Mouse (Mus musculus): ENCODE data around the gene Pde4b. TPM values are rescaled to one million over a fixed set of nuclear protein-coding genes. Genes with fewer than 3 reads are reported as not detected.

Gene Pde4b
- polyA plus RNA-seq, 1 experiment: 7.5 TPM

GRCm38 (mm10) chr4:102576109-102576508 lies 488.8 kb downstream of the Pde4b start:
- Histone ChIP-seq H3K27ac (ENCODE audit: control insufficient read depth, insufficient read depth, low read depth, low read length) (no peak overlapping the region), H3K36me3 (ENCODE audit: control insufficient read depth, insufficient read depth, low read length) (no peaks in the 10 kb centered on the region), H3K4me3 (ENCODE audit: control insufficient read depth, low read depth, low read length) (no peak overlapping the region), H3K4me1 (ENCODE audit: control insufficient read depth, insufficient read depth, low read length) (no peaks in the 10 kb centered on the region), H3K27me3 (ENCODE audit: control insufficient read depth, insufficient read depth, low read length) (no peaks in the 10 kb centered on the region)
- TF ChIP-seq CTCF (IDR thresholded peaks at IDR 0.05; ENCODE audit: control insufficient read depth, insufficient read depth, insufficient replicate concordance, low read depth, low read length) (no peak), POLR2A (IDR thresholded peaks at IDR 0.05; ENCODE audit: control insufficient read depth, low read depth, low read length) (no peak)

- Histone ChIP-seq H3K27me3 (ENCODE audit: control insufficient read depth, insufficient read depth, low read length) (no peaks in the 10 kb centered on the region), H3K4me1 (ENCODE audit: control insufficient read depth, insufficient read depth, low read length) (no peaks in the 10 kb centered on the region), H3K4me3 (ENCODE audit: control insufficient read depth, low read depth, low read length) (no peak overlapping the region), H3K36me3 (ENCODE audit: control insufficient read depth, insufficient read depth, low read length) (no peaks in the 10 kb centered on the region), H3K27ac (ENCODE audit: control insufficient read depth, insufficient read depth, low read depth, low read length) (peak overlapping the region; percentile 55)
- TF ChIP-seq CTCF (IDR thresholded peaks at IDR 0.05; ENCODE audit: control insufficient read depth, insufficient read depth, insufficient replicate concordance, low read depth, low read length) (no peak), POLR2A (IDR thresholded peaks at IDR 0.05; ENCODE audit: control insufficient read depth, low read depth, low read length) (no peak)
Observed at GRCm38 (mm10) chr4:102577636-102578035, 490.3 kb downstream of the Pde4b start.

GRCm38 (mm10) chr4:102579051-102579450 lies 491.7 kb downstream of the Pde4b start:
- H3K36me3 ChIP-seq (ENCODE audit: control insufficient read depth, insufficient read depth, low read length): no peaks in the 10 kb centered on the region
- no peaks in the 10 kb centered on the region for H3K27me3 ChIP-seq (ENCODE audit: control insufficient read depth, insufficient read depth, low read length)
- H3K4me1 ChIP-seq (ENCODE audit: control insufficient read depth, insufficient read depth, low read length): no peaks in the 10 kb centered on the region
- no peak overlapping the region for H3K4me3 ChIP-seq (ENCODE audit: control insufficient read depth, low read depth, low read length)
- H3K27ac ChIP-seq (ENCODE audit: control insufficient read depth, insufficient read depth, low read depth, low read length): no peak overlapping the region
- no peak for TF ChIP-seq POLR2A (IDR thresholded peaks at IDR 0.05; ENCODE audit: control insufficient read depth, low read depth, low read length)
- TF ChIP-seq CTCF (IDR thresholded peaks at IDR 0.05; ENCODE audit: control insufficient read depth, insufficient read depth, insufficient replicate concordance, low read depth, low read length): no peak

GRCm38 (mm10) chr4:102579746-102580145 lies 492.4 kb downstream of the Pde4b start:
- no peak for TF ChIP-seq POLR2A (IDR thresholded peaks at IDR 0.05; ENCODE audit: control insufficient read depth, low read depth, low read length)
- H3K4me1 ChIP-seq (ENCODE audit: control insufficient read depth, insufficient read depth, low read length): no peaks in the 10 kb centered on the region
- H3K27me3 ChIP-seq (ENCODE audit: control insufficient read depth, insufficient read depth, low read length): no peaks in the 10 kb centered on the region
- no peaks in the 10 kb centered on the region for H3K36me3 ChIP-seq (ENCODE audit: control insufficient read depth, insufficient read depth, low read length)
- no peak overlapping the region for H3K27ac ChIP-seq (ENCODE audit: control insufficient read depth, insufficient read depth, low read depth, low read length)
- H3K4me3 ChIP-seq (ENCODE audit: control insufficient read depth, low read depth, low read length): no peak overlapping the region

DNA sequence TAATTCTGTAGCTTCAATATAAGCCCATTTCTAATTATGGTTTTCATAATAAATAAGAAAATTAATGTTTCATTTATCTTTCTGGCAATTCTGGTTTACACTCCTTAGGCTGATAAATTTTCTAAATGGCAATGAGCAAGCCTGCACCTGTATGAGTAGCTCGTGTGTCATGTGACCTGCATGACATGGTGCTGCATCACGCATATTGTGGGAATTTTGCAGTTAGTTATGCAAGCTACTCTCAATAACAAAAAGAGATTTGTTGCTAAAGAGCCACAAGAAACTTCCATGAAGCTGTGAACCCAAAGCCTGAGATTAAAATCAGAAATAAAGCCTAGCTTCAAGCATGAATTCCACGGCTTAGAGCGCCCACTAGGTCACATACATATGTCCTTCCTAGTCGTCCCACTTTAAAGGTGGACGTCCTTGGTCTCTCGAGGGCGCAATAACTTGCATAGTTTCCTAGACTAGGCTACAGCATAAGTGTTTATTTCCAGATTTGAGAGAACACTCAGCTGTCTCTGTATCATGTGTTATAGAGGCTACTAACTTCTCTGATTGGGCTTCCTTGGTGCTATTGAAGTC lies 494.9 kb downstream of the Pde4b start:
- Histone ChIP-seq H3K4me1 (ENCODE audit: control insufficient read depth, insufficient read depth, low read length) (no peaks in the 10 kb centered on the region; the same call in 1 of the 2 replicates), H3K27ac (ENCODE audit: control insufficient read depth, insufficient read depth, low read depth, low read length) (no peak overlapping the region), H3K27me3 (ENCODE audit: control insufficient read depth, insufficient read depth, low read length) (no peaks in the 10 kb centered on the region), H3K4me3 (ENCODE audit: control insufficient read depth, low read depth, low read length) (no peak overlapping the region), H3K36me3 (ENCODE audit: control insufficient read depth, insufficient read depth, low read length) (no peaks in the 10 kb centered on the region)
- no peak for TF ChIP-seq POLR2A (IDR thresholded peaks at IDR 0.05; ENCODE audit: control insufficient read depth, low read depth, low read length)

DNA sequence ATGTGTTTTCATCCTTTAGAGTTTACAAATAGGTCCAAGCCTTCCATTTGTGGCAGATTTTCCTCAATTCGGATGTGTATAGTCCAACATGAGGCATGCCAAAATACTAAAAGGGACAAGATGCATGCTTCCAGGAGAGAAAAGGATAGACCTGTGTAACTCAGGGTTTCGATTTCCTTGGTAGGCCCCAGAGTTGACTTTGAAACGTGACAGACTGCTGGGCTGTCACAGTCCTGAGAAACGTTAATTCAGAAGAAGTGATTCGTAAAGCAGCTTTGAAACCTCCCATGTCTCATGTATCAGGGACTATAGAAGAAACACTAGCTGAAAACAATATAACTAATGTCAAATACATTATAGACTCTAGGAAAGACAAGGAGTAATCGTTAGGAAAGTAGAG lies 495.6 kb downstream of the Pde4b start:
- Histone ChIP-seq H3K36me3 (ENCODE audit: control insufficient read depth, insufficient read depth, low read length) (no peaks in the 10 kb centered on the region), H3K27ac (ENCODE audit: control insufficient read depth, insufficient read depth, low read depth, low read length) (no peak overlapping the region), H3K4me1 (ENCODE audit: control insufficient read depth, insufficient read depth, low read length) (no peaks in the 10 kb centered on the region; the same call in 1 of the 2 replicates), H3K27me3 (ENCODE audit: control insufficient read depth, insufficient read depth, low read length) (no peaks in the 10 kb centered on the region), H3K4me3 (ENCODE audit: control insufficient read depth, low read depth, low read length) (no peak overlapping the region)
- TF ChIP-seq CTCF (IDR thresholded peaks at IDR 0.05; ENCODE audit: control insufficient read depth, insufficient read depth, insufficient replicate concordance, low read depth, low read length) (no peak), POLR2A (IDR thresholded peaks at IDR 0.05; ENCODE audit: control insufficient read depth, low read depth, low read length) (no peak)

DNA sequence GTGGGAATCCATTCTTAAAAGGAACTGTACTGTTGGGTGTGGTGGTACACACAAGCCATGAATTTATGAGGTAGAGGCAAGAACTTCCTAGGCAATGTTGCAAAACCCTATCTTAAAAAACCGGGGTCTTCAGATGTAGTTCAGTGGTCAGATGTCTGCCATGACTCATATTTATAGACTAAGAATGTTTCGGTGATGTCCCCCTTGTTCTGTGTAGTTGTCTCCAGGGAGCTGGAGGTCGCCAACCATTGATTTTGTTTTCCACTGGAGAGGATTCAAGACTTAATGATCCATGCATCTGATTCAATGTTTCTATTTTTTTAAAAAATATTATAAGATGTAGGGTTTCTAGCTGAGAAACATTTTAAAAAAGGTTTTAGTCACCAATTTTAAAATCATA lies 496.1 kb downstream of the Pde4b start:
- H3K4me1 ChIP-seq (ENCODE audit: control insufficient read depth, insufficient read depth, low read length): no peaks in the 10 kb centered on the region; the same call in 1 of the 2 replicates
- no peak overlapping the region for H3K4me3 ChIP-seq (ENCODE audit: control insufficient read depth, low read depth, low read length)
- H3K27ac ChIP-seq (ENCODE audit: control insufficient read depth, insufficient read depth, low read depth, low read length): no peak overlapping the region
- no peak for TF ChIP-seq CTCF (IDR thresholded peaks at IDR 0.05; ENCODE audit: control insufficient read depth, insufficient read depth, insufficient replicate concordance, low read depth, low read length)
- TF ChIP-seq POLR2A (IDR thresholded peaks at IDR 0.05; ENCODE audit: control insufficient read depth, low read depth, low read length): no peak
- no peaks in the 10 kb centered on the region for H3K27me3 ChIP-seq (ENCODE audit: control insufficient read depth, insufficient read depth, low read length)
- no peaks in the 10 kb centered on the region for H3K36me3 ChIP-seq (ENCODE audit: control insufficient read depth, insufficient read depth, low read length)

Measured in testis, adult 2 months (tissue).